Mouse (Mus musculus) liver, embryonic 14.5 days (tissue): ENCODE data around the gene Ube2e1.

Experiments
- CTCF ChIP-seq: IDR thresholded peaks from 2 replicates; pipeline ENCODE4 v1.5.1; 2016; ENCODE audit warnings: antibody characterized with exemption, low read depth, control low read depth
- EP300 ChIP-seq: IDR thresholded peaks from 2 replicates; pipeline ENCODE4 v1.6.1; 2016; ENCODE audit warnings: antibody characterized with exemption, low read depth

- no peak for TF ChIP-seq EP300
- no peak for TF ChIP-seq CTCF
Observed at GRCm38 (mm10) chr14:18274526-18274925, 57.1 kb downstream of the Ube2e1 start.
